In the genomic region with DNA sequence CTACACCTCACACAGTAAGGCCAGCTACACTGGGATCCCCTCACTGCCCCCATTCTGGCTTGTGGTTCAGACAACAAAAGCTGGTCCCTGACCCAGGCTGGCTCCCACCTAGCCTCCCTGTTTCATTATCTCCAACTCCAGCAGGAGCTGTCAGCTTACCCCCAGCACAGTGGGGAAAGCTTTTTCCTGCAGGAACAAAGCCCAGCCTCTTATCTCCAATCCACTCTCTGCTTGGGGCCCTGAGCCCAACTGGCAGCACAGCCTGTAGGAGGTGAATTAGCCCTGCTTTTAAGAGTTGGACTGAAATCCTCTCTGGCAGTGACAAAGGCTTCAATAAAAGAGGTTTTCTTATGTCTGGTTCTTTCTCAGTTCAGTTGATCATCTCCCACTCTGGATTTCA, we compare ENCODE assay signal across 22 mouse cellular contexts.
DNase-seq lines count a peak whose midpoint lies in the region; ATAC-seq and TF ChIP-seq lines count a peak whose summit lies in the region.
"Had no signal": no experiment of that assay in that cellular context is flagged by ENCODE, and none has a peak within 500 bp of the region (broad histone marks: within the 10 kb centered on the region; RNA-seq: fewer than 3 reads in every experiment).

No protein-coding gene starts in this region.

- ATAC-seq in midbrain, postnatal 0 days (ENCODE audit: low FRiP score), result no peak
- 0 out of 2 replicates have a peak, but pooled peaks have one; percentile 60 for ATAC-seq in midbrain, embryonic 13.5 days
- ATAC-seq: intestine, embryonic 15.5 days had no signal

- no peak overlapping the region for H3K4me3 ChIP-seq in midbrain, embryonic 10.5 days
- no peak overlapping the region for H3K4me3 ChIP-seq in midbrain, postnatal 0 days (ENCODE audit: low read depth, low read length)
- H3K4me3 ChIP-seq in midbrain, embryonic 13.5 days (replicated peaks), result no peak overlapping the region
- H3K4me3 ChIP-seq: embryonic facial prominence, embryonic 12.5 days; erythroblast, embryonic 14.5 days; hindbrain, embryonic 15.5 days; intestine, embryonic 15.5 days; limb, embryonic 10.5 days had no signal

- intact Hi-C loops in heart, postnatal 25 days (cut with DNase I), result no loop called here

- no peak overlapping the region for H3K4me2 ChIP-seq in midbrain, postnatal 0 days (ENCODE audit: low read depth, low read length, poor library complexity, severe bottlenecking)
- H3K4me2 ChIP-seq in midbrain, embryonic 13.5 days (replicated peaks), result no peak overlapping the region
- H3K4me2 ChIP-seq: embryonic facial prominence, embryonic 12.5 days; hindbrain, embryonic 15.5 days; intestine, embryonic 15.5 days had no signal

- no peak overlapping the region for H3K9ac ChIP-seq in midbrain, postnatal 0 days (replicated peaks; ENCODE audit: low read length, poor library complexity, severe bottlenecking)
- no peak overlapping the region for H3K9ac ChIP-seq in midbrain, embryonic 13.5 days (replicated peaks)
- H3K9ac ChIP-seq: embryonic facial prominence, embryonic 12.5 days; hindbrain, embryonic 15.5 days; intestine, embryonic 15.5 days had no signal

- TF ChIP-seq CTCF in midbrain, postnatal 0 days (IDR thresholded peaks at IDR 0.05), result no peak

- H3K9me3 ChIP-seq in midbrain, embryonic 10.5 days (replicated peaks), result no peaks in the 10 kb centered on the region
- H3K9me3 ChIP-seq in midbrain, postnatal 0 days (ENCODE audit: low read length), result no peaks in the 10 kb centered on the region
- no peaks in the 10 kb centered on the region for H3K9me3 ChIP-seq in midbrain, embryonic 13.5 days
- H3K9me3 ChIP-seq: embryonic facial prominence, embryonic 12.5 days; hindbrain, embryonic 15.5 days; intestine, embryonic 15.5 days; limb, embryonic 10.5 days had no signal

- no peaks in the 10 kb centered on the region for H3K36me3 ChIP-seq in midbrain, embryonic 10.5 days
- no peaks in the 10 kb centered on the region for H3K36me3 ChIP-seq in midbrain, postnatal 0 days (ENCODE audit: insufficient read depth, low read length)
- no peaks in the 10 kb centered on the region for H3K36me3 ChIP-seq in midbrain, embryonic 13.5 days
- H3K36me3 ChIP-seq: embryonic facial prominence, embryonic 12.5 days; hindbrain, embryonic 15.5 days; intestine, embryonic 15.5 days; limb, embryonic 10.5 days had no signal

- H3K27ac ChIP-seq in midbrain, embryonic 10.5 days (replicated peaks), result peak overlapping the region; percentile 65; the same call in 1 of the 2 replicates
- H3K27ac ChIP-seq in midbrain, postnatal 0 days (ENCODE audit: low read depth, low read length), result no peak overlapping the region
- H3K27ac ChIP-seq in midbrain, embryonic 13.5 days, result peak overlapping the region; percentile 48; the same call in 1 of the 2 replicates
- H3K27ac ChIP-seq: embryonic facial prominence, embryonic 12.5 days; hindbrain, embryonic 15.5 days; intestine, embryonic 15.5 days; limb, embryonic 10.5 days; macrophage had no signal

- DNase-seq in heart, adult 11 months, result peak; percentile 78
- DNase-seq in heart, postnatal 25 days (ENCODE audit: low spot score), result no peak
- DNase-seq in midbrain, embryonic 10.5 days (ENCODE audit: low spot score), result no peak
- DNase-seq in midbrain, postnatal 0 days (ENCODE audit: low spot score), result no peak
- no peak for DNase-seq in kidney, postnatal 25 days
- no peak for DNase-seq in layer of hippocampus, postnatal 25 days (ENCODE audit: extremely low spot score in 1 of 2, low spot score in 1 of 2)
- DNase-seq: adrenal gland, adult 8-10 months; cerebellum, adult 2 months; cerebellum, postnatal 25 days; gastrocnemius, postnatal 10 days; kidney, adult 8-10 months; kidney, postnatal 10 days; right cerebral cortex, adult 18-20 months; right cerebral cortex, postnatal 4 days; thymus, postnatal 25 days had no signal

- H3K27me3 ChIP-seq in midbrain, embryonic 10.5 days (ENCODE audit: low read depth, poor library complexity, severe bottlenecking), result no peaks in the 10 kb centered on the region
- H3K27me3 ChIP-seq in midbrain, postnatal 0 days (ENCODE audit: insufficient read depth, low read length), result no peaks in the 10 kb centered on the region
- H3K27me3 ChIP-seq in midbrain, embryonic 13.5 days, result no peaks in the 10 kb centered on the region
- H3K27me3 ChIP-seq: embryonic facial prominence, embryonic 12.5 days; hindbrain, embryonic 15.5 days; intestine, embryonic 15.5 days had no signal

- H3K4me1 ChIP-seq in midbrain, embryonic 10.5 days, result peaks cover 8% of the 10 kb centered on the region
- H3K4me1 ChIP-seq in midbrain, postnatal 0 days (ENCODE audit: insufficient read depth, low read length), result no peaks in the 10 kb centered on the region
- peaks cover 4% of the 10 kb centered on the region; the same call in 1 of the 2 replicates for H3K4me1 ChIP-seq in midbrain, embryonic 13.5 days (replicated peaks)
- H3K4me1 ChIP-seq: embryonic facial prominence, embryonic 12.5 days; hindbrain, embryonic 15.5 days; intestine, embryonic 15.5 days; limb, embryonic 10.5 days had no signal
